Mouse (Mus musculus) intestine, embryonic 16.5 days (tissue): ENCODE results near the gene Prps1. TPM values are rescaled to one million over a fixed set of nuclear protein-coding genes. Genes with fewer than 3 reads are reported as not detected.
"Not testable (repeated sequence)": the region's sequence is repeated elsewhere in the genome, so short reads cannot be mapped to it uniquely, and the experiment has no call there.

Source experiments
- ATAC-seq: fragments of 200-750 bp; cut with Nextera tagmentation; 2 replicates; pipeline ENCODE4 v1.8.0; 2017; ENCODE audit warnings: moderate TSS enrichment, moderate library complexity
- H3K27ac ChIP-seq: fragments of 300-500 bp; sonication (generic); 2 replicates; pipeline ENCODE4 v1.5.1; 2014; ENCODE audit warnings: mild to moderate bottlenecking, low read length
- H3K27me3 ChIP-seq: fragments of 300-500 bp; sonication (generic); replicated peaks from 2 replicates; pipeline ENCODE4 v1.6.1; 2014; ENCODE audit warnings: low read length, control low read depth, mixed read lengths; ENCODE audit not compliant: control insufficient read depth, insufficient read depth
- H3K36me3 ChIP-seq: fragments of 300-500 bp; sonication (generic); 2 replicates; pipeline ENCODE4 v1.6.1; 2014; ENCODE audit warnings: low read length, control low read depth; ENCODE audit not compliant: control insufficient read depth, insufficient read depth
- H3K4me1 ChIP-seq: fragments of 300-500 bp; sonication (generic); 2 replicates; pipeline ENCODE4 v1.6.1; 2014; ENCODE audit warnings: low read length, control low read depth, mixed read lengths; ENCODE audit not compliant: control insufficient read depth, insufficient read depth
- H3K4me2 ChIP-seq: fragments of 300-500 bp; sonication (generic); 2 replicates; pipeline ENCODE4 v1.6.1; 2014; ENCODE audit warnings: low read depth, low read length, control low read depth
- H3K4me3 ChIP-seq: fragments of 300-500 bp; sonication (generic); 2 replicates; pipeline ENCODE4 v1.5.1; 2014; ENCODE audit warnings: mild to moderate bottlenecking, low read length
- H3K9ac ChIP-seq: fragments of 300-500 bp; sonication (generic); 2 replicates; pipeline ENCODE4 v1.6.1; 2014; ENCODE audit warnings: low read depth, low read length
- H3K9me3 ChIP-seq: fragments of 300-500 bp; sonication (generic); 2 replicates; pipeline ENCODE4 v1.6.1; 2016; ENCODE audit warnings: low read length, control low read depth; ENCODE audit not compliant: control insufficient read depth
- WGBS: fragments of 180-500 bp; shearing (Covaris S2); extraction: QIAGEN DNeasy Blood & Tissue Kit; methylation state at CpG from one replicate; pipeline ENCODE4 v1.1.7; 2014; 5-methylcytosine and 5-hydroxymethylcytosine counted together
- polyA plus RNA-seq: library from polyadenylated mRNA; unstranded; fragments of >200 nt; fragmentation: Nextera tagmentation; extraction: Ambion mirVana; gene quantifications from 2 replicates; pipeline ENCODE4 v1.2.1, GENCODE M21; 2015

Prps1 gene
- polyA plus RNA-seq, 1 experiment from 2014 or later = 19.7 TPM

- ATAC-seq = no peak
- H3K9me3 ChIP-seq = no peaks in the 10 kb centered on the region
- no peak overlapping the region for H3K4me2 ChIP-seq
- no peak overlapping the region for H3K4me3 ChIP-seq
- no peaks in the 10 kb centered on the region for H3K36me3 ChIP-seq
- WGBS = 95% methylated on average over 1 of the region's 1 CpGs
- no peak overlapping the region for H3K9ac ChIP-seq
- H3K27me3 ChIP-seq = peaks cover 7% of the 10 kb centered on the region; the same call in 1 of the 2 replicates
- no peak overlapping the region for H3K27ac ChIP-seq
- H3K4me1 ChIP-seq = peaks cover 12% of the 10 kb centered on the region; the same call in 1 of the 2 replicates
Observed at GRCm38 (mm10) chrX:140507377-140507776, 51.0 kb downstream of the Prps1 start.

- H3K9ac ChIP-seq, H3K36me3 ChIP-seq, ATAC-seq, H3K27me3 ChIP-seq, H3K27ac ChIP-seq, H3K4me2 ChIP-seq, H3K9me3 ChIP-seq, H3K4me3 ChIP-seq: not testable (repeated sequence)
- 82% methylated on average over 4 of the region's 4 CpGs for WGBS
- H3K4me1 ChIP-seq = peaks cover 12% of the 10 kb centered on the region; the same call in 1 of the 2 replicates
Observed at GRCm38 (mm10) chrX:140508791-140509190, 52.4 kb downstream of the Prps1 start.

GRCm38 (mm10) chrX:140509817-140510216 lies 53.4 kb downstream of the Prps1 start:
- no peak for ATAC-seq
- H3K4me1 ChIP-seq = peaks cover 12% of the 10 kb centered on the region; the same call in 1 of the 2 replicates
- H3K27ac ChIP-seq = no peak overlapping the region
- no peak overlapping the region for H3K4me2 ChIP-seq
- H3K36me3 ChIP-seq = no peaks in the 10 kb centered on the region
- H3K9ac ChIP-seq = no peak overlapping the region
- 75% methylated on average over 6 of the region's 6 CpGs for WGBS
- H3K27me3 ChIP-seq = peaks cover 7% of the 10 kb centered on the region
- no peak overlapping the region for H3K4me3 ChIP-seq
- no peaks in the 10 kb centered on the region for H3K9me3 ChIP-seq

GRCm38 (mm10) chrX:140510696-140511429 lies 54.5 kb downstream of the Prps1 start:
- peak overlapping the region; percentile 21; the same call in 1 of the 2 replicates for H3K4me3 ChIP-seq
- H3K4me2 ChIP-seq = peak overlapping the region; percentile 45
- H3K36me3 ChIP-seq = no peaks in the 10 kb centered on the region
- no peaks in the 10 kb centered on the region for H3K9me3 ChIP-seq
- peak; percentile 66 for ATAC-seq
- peak overlapping the region; percentile 43; the same call in 1 of the 2 replicates for H3K9ac ChIP-seq
- H3K4me1 ChIP-seq = peaks cover 12% of the 10 kb centered on the region; the same call in 1 of the 2 replicates
- H3K27ac ChIP-seq = no peak overlapping the region
- peaks cover 7% of the 10 kb centered on the region for H3K27me3 ChIP-seq
- WGBS = 38% methylated on average over 24 of the region's 24 CpGs

- Histone ChIP-seq H3K27me3 (peaks cover 7% of the 10 kb centered on the region), H3K9me3 (no peaks in the 10 kb centered on the region), H3K27ac (no peak overlapping the region), H3K4me1 (peaks cover 7% of the 10 kb centered on the region; the same call in 1 of the 2 replicates), H3K9ac (0 out of 2 replicates have a peak overlapping the region, but pooled peaks have one; percentile 43), H3K36me3 (no peaks in the 10 kb centered on the region), H3K4me3 (no peak overlapping the region), H3K4me2 (peak overlapping the region; percentile 45; the same call in 1 of the 2 replicates)
- 53% methylated on average over 7 of the region's 7 CpGs for WGBS
- peak; percentile 68 for ATAC-seq
Observed at GRCm38 (mm10) chrX:140511687-140512651, 55.6 kb downstream of the Prps1 start.

GRCm38 (mm10) chrX:140513379-140513778 lies 57.0 kb downstream of the Prps1 start:
- peaks cover 9% of the 10 kb centered on the region for H3K27me3 ChIP-seq
- no peak overlapping the region for H3K4me3 ChIP-seq
- no peak for ATAC-seq
- peaks cover 7% of the 10 kb centered on the region; the same call in 1 of the 2 replicates for H3K4me1 ChIP-seq
- no peak overlapping the region for H3K9ac ChIP-seq
- H3K27ac ChIP-seq = no peak overlapping the region
- no peak overlapping the region for H3K4me2 ChIP-seq
- no peaks in the 10 kb centered on the region for H3K36me3 ChIP-seq
- H3K9me3 ChIP-seq = no peaks in the 10 kb centered on the region
- 100% methylated on average over 1 of the region's 2 CpGs for WGBS

GRCm38 (mm10) chrX:140518351-140518750 lies 61.9 kb downstream of the Prps1 start:
- no peaks in the 10 kb centered on the region for H3K4me1 ChIP-seq
- H3K9me3 ChIP-seq = no peaks in the 10 kb centered on the region
- H3K27me3 ChIP-seq = peaks cover 2% of the 10 kb centered on the region; the same call in 1 of the 2 replicates
- H3K4me2 ChIP-seq = no peak overlapping the region
- no peaks in the 10 kb centered on the region for H3K36me3 ChIP-seq
- H3K27ac ChIP-seq = no peak overlapping the region
- H3K4me3 ChIP-seq = no peak overlapping the region
- H3K9ac ChIP-seq = no peak overlapping the region
- ATAC-seq = no peak
- WGBS = 78% methylated on average over 8 of the region's 8 CpGs

GRCm38 (mm10) chrX:140520146-140521102 lies 64.0 kb downstream of the Prps1 start:
- WGBS = 16% methylated on average over 25 of the region's 25 CpGs
- H3K36me3 ChIP-seq = no peaks in the 10 kb centered on the region
- 0 out of 2 replicates have a peak, but pooled peaks cover 2% of the 10 kb centered on the region for H3K27me3 ChIP-seq
- H3K9ac ChIP-seq = no peak overlapping the region
- peak overlapping the region; percentile 51 for H3K4me2 ChIP-seq
- no peaks in the 10 kb centered on the region for H3K4me1 ChIP-seq
- peak overlapping the region; percentile 19; the same call in 1 of the 2 replicates for H3K4me3 ChIP-seq
- ATAC-seq = peak; percentile 98
- H3K27ac ChIP-seq = peak overlapping the region; percentile 65
- H3K9me3 ChIP-seq = no peaks in the 10 kb centered on the region
